Mouse (Mus musculus) forebrain, embryonic 14.5 days (tissue): ENCODE data around the gene Arhgap36. TPM values are rescaled to one million over a fixed set of nuclear protein-coding genes. Genes with fewer than 3 reads are reported as not detected.
A peak's percentile ranks its signal among the peaks of the same experiment; 100 is the strongest.

ENCODE experiments used
- ATAC-seq: fragments of 200-750 bp; cut with Nextera tagmentation; 2 replicates; pipeline ENCODE4 v1.8.0; 2017; ENCODE audit warnings: mild to moderate bottlenecking, moderate library complexity
- DNase-seq: peaks from one replicate; pipeline ENCODE4 v3.0.0-alpha.2; 2015; ENCODE audit warnings: low spot score
- H3K27ac ChIP-seq: fragments of 300-500 bp; sonication (generic); 2 replicates; pipeline ENCODE4 v1.5.1; 2014; ENCODE audit warnings: low read depth, mild to moderate bottlenecking, control low read depth, low read length, moderate library complexity
- H3K27me3 ChIP-seq: fragments of 300-500 bp; sonication (generic); replicated peaks from 2 replicates; pipeline ENCODE4 v1.6.1; 2014; ENCODE audit warnings: low read length, control low read depth, mixed read lengths; ENCODE audit not compliant: control insufficient read depth, insufficient read depth
- H3K36me3 ChIP-seq: fragments of 300-500 bp; sonication (generic); 2 replicates; pipeline ENCODE4 v1.6.1; 2014; ENCODE audit warnings: low read length, control low read depth; ENCODE audit not compliant: control insufficient read depth, insufficient read depth
- H3K4me1 ChIP-seq: fragments of 300-500 bp; sonication (generic); 2 replicates; pipeline ENCODE4 v1.6.1; 2014; ENCODE audit warnings: antibody characterized with exemption, low read length, control low read depth; ENCODE audit not compliant: control insufficient read depth, insufficient read depth
- H3K4me2 ChIP-seq: fragments of 300-500 bp; sonication (generic); 2 replicates; pipeline ENCODE4 v1.6.1; 2014; ENCODE audit warnings: mild to moderate bottlenecking, control low read depth, low read length
- H3K4me3 ChIP-seq: fragments of 300-500 bp; sonication (generic); 2 replicates; pipeline ENCODE4 v1.5.1; 2014; ENCODE audit warnings: low read depth, low read length, control low read depth
- H3K9ac ChIP-seq: fragments of 300-500 bp; sonication (generic); 2 replicates; pipeline ENCODE4 v1.6.1; 2014; ENCODE audit warnings: mild to moderate bottlenecking, low read length, control low read depth, moderate library complexity
- H3K9me3 ChIP-seq: fragments of 300-500 bp; sonication (generic); replicated peaks from 2 replicates; pipeline ENCODE4 v1.6.1; 2016; ENCODE audit warnings: low read length, control low read depth, mixed read lengths; ENCODE audit not compliant: control insufficient read depth
- WGBS: fragments of 180-500 bp; shearing (Covaris S2); extraction: QIAGEN DNeasy Blood & Tissue Kit; methylation state at CpG from one replicate; pipeline ENCODE4 v1.1.7; 2014; 5-methylcytosine and 5-hydroxymethylcytosine counted together
- polyA plus RNA-seq: library from polyadenylated mRNA; unstranded; fragments of >200 nt; fragmentation: Nextera tagmentation; extraction: Ambion mirVana; gene quantifications from 2 replicates; pipeline ENCODE4 v1.2.1, GENCODE M21; 2014

The Arhgap36 gene
- polyA plus RNA-seq = 1.7 and 1.8 TPM in 2 replicates

- ATAC-seq (no peak), DNase-seq (no peak)
- Histone ChIP-seq H3K27ac (no peak within 1 kb of the TSS), H3K36me3 (no peaks in the 10 kb centered on the region), H3K27me3 (no peaks in the 10 kb centered on the region), H3K9ac (no peak within 1 kb of the TSS), H3K4me2 (no peak within 1 kb of the TSS), H3K4me1 (no peaks in the 10 kb centered on the region), H3K9me3 (no peaks in the 10 kb centered on the region), H3K4me3 (no peak within 1 kb of the TSS)
- WGBS = 74% methylated on average over 6 of the region's 6 CpGs
Observed at GRCm38 (mm10) chrX:49463442-49463970, at the start of gene Arhgap36. TSS of gene Arhgap36 (plus strand) at chrX:49463945.

- Histone ChIP-seq H3K9ac (no peak overlapping the region), H3K9me3 (no peaks in the 10 kb centered on the region), H3K27ac (no peak overlapping the region), H3K4me2 (no peak overlapping the region), H3K4me3 (no peak overlapping the region), H3K36me3 (no peaks in the 10 kb centered on the region), H3K27me3 (no peaks in the 10 kb centered on the region), H3K4me1 (no peaks in the 10 kb centered on the region)
- DNase-seq (no peak), ATAC-seq (no peak)
- WGBS = 51% methylated on average over 10 of the region's 10 CpGs
Observed at GRCm38 (mm10) chrX:49457781-49458180, 6.0 kb upstream of the Arhgap36 start.

GRCm38 (mm10) chrX:49470287-49471054, 6.7 kb downstream of the Arhgap36 start:
- peak; percentile 20 for DNase-seq
- Histone ChIP-seq H3K27ac (no peak overlapping the region), H3K4me2 (peak overlapping the region; percentile 55), H3K4me3 (peak overlapping the region; percentile 28), H3K9me3 (no peaks in the 10 kb centered on the region), H3K27me3 (no peaks in the 10 kb centered on the region), H3K9ac (peak overlapping the region; percentile 46), H3K36me3 (no peaks in the 10 kb centered on the region), H3K4me1 (no peaks in the 10 kb centered on the region)
- peak; percentile 67; the same call in 1 of the 2 replicates for ATAC-seq
- 32% methylated on average over 34 of the region's 34 CpGs for WGBS

- ATAC-seq (peak; percentile 81), DNase-seq (peak; percentile 32)
- Histone ChIP-seq H3K9ac (peak overlapping the region; percentile 40; the same call in 1 of the 2 replicates), H3K4me3 (peak overlapping the region; percentile 31), H3K27me3 (no peaks in the 10 kb centered on the region), H3K36me3 (no peaks in the 10 kb centered on the region), H3K4me2 (peak overlapping the region; percentile 55), H3K4me1 (no peaks in the 10 kb centered on the region), H3K9me3 (no peaks in the 10 kb centered on the region), H3K27ac (no peak overlapping the region)
- 49% methylated on average over 22 of the region's 29 CpGs for WGBS
Observed at GRCm38 (mm10) chrX:49479968-49480809, 16.4 kb downstream of the Arhgap36 start.

GRCm38 (mm10) chrX:49480846-49481245, 17.1 kb downstream of the Arhgap36 start:
- WGBS = 17% methylated on average over 12 of the region's 12 CpGs
- DNase-seq = peak; percentile 43
- H3K9ac ChIP-seq = peak overlapping the region; percentile 40; the same call in 1 of the 2 replicates

GRCm38 (mm10) chrX:49489141-49489540, 25.4 kb downstream of the Arhgap36 start:
- no peak for DNase-seq
- Histone ChIP-seq H3K4me2 (no peak overlapping the region), H3K27ac (no peak overlapping the region), H3K4me1 (no peaks in the 10 kb centered on the region), H3K9ac (no peak overlapping the region), H3K36me3 (no peaks in the 10 kb centered on the region), H3K9me3 (no peaks in the 10 kb centered on the region), H3K4me3 (no peak overlapping the region), H3K27me3 (0 out of 2 replicates have a peak, but pooled peaks cover 5% of the 10 kb centered on the region)
- WGBS = 84% methylated on average over 5 of the region's 5 CpGs
- no peak for ATAC-seq

More at GRCm38 (mm10) chrX:49480846-49481245, 17.1 kb downstream of the Arhgap36 start:
- no peaks in the 10 kb centered on the region for H3K27me3 ChIP-seq
- peak; percentile 66 for ATAC-seq
- peak overlapping the region; percentile 31 for H3K4me3 ChIP-seq
- H3K9me3 ChIP-seq = no peaks in the 10 kb centered on the region
- peak overlapping the region; percentile 55 for H3K4me2 ChIP-seq
- no peaks in the 10 kb centered on the region for H3K4me1 ChIP-seq
- H3K27ac ChIP-seq = no peak overlapping the region
- no peaks in the 10 kb centered on the region for H3K36me3 ChIP-seq

GRCm38 (mm10) chrX:49493739-49494449, 30.1 kb downstream of the Arhgap36 start:
- peak overlapping the region; percentile 27 for H3K4me3 ChIP-seq
- peaks cover 14% of the 10 kb centered on the region; the same call in 1 of the 2 replicates for H3K27me3 ChIP-seq
- no peaks in the 10 kb centered on the region for H3K36me3 ChIP-seq
- H3K4me1 ChIP-seq = no peaks in the 10 kb centered on the region
- H3K9me3 ChIP-seq = no peaks in the 10 kb centered on the region
- WGBS = 28% methylated on average over 46 of the region's 46 CpGs
- DNase-seq = peak; percentile 31
- H3K9ac ChIP-seq = no peak overlapping the region
- peak overlapping the region; percentile 56 for H3K4me2 ChIP-seq
- ATAC-seq = peak; percentile 67; the same call in 1 of the 2 replicates
- H3K27ac ChIP-seq = no peak overlapping the region
